Mouse (Mus musculus) liver, embryonic 11.5 days (tissue): ENCODE measurements around the gene Vmp1. TPM values are rescaled to one million over a fixed set of nuclear protein-coding genes. Genes with fewer than 3 reads are reported as not detected.

Experiments used
- ATAC-seq: fragments of 200-750 bp; cut with Nextera tagmentation; replicated peaks from 2 replicates; pipeline ENCODE4 v1.8.0; 2017; ENCODE audit warnings: moderate number of reproducible peaks, mild to moderate bottlenecking, moderate TSS enrichment, moderate library complexity; ENCODE audit not compliant: low FRiP score
- DNase-seq: peaks from one replicate; pipeline ENCODE4 v3.0.0-alpha.2; 2017; ENCODE audit warnings: low spot score
- H3K27ac ChIP-seq: fragments of 300-500 bp; sonication (generic); 2 replicates; pipeline ENCODE4 v1.5.1; 2014; ENCODE audit warnings: mild to moderate bottlenecking, low read depth, low read length, control low read depth
- H3K27me3 ChIP-seq: fragments of 300-500 bp; sonication (generic); replicated peaks from 2 replicates; pipeline ENCODE4 v1.6.1; 2014; ENCODE audit warnings: low read length, mixed read lengths; ENCODE audit not compliant: control insufficient read depth, insufficient read depth
- H3K36me3 ChIP-seq: fragments of 300-500 bp; sonication (generic); 2 replicates; pipeline ENCODE4 v1.6.1; 2014; ENCODE audit warnings: mild to moderate bottlenecking, low read length, moderate library complexity, mixed read lengths; ENCODE audit not compliant: control insufficient read depth, insufficient read depth
- H3K4me1 ChIP-seq: fragments of 300-500 bp; sonication (generic); replicated peaks from 2 replicates; pipeline ENCODE4 v1.6.1; 2014; ENCODE audit warnings: low read length, mixed read lengths; ENCODE audit not compliant: control insufficient read depth, insufficient read depth
- H3K4me2 ChIP-seq: fragments of 300-500 bp; sonication (generic); 2 replicates; pipeline ENCODE4 v1.6.1; 2014; ENCODE audit warnings: mild to moderate bottlenecking, control low read depth, moderate library complexity
- H3K4me3 ChIP-seq: fragments of 300-500 bp; sonication (generic); 2 replicates; pipeline ENCODE4 v1.5.1; 2014; ENCODE audit warnings: low read depth, low read length, control low read depth
- H3K9ac ChIP-seq: fragments of 300-500 bp; sonication (generic); 2 replicates; pipeline ENCODE4 v1.6.1; 2014; ENCODE audit warnings: low read depth, low read length, control low read depth
- H3K9me3 ChIP-seq: fragments of 300-500 bp; sonication (generic); 2 replicates; pipeline ENCODE4 v1.6.1; 2016; ENCODE audit warnings: low read length, inconsistent platforms, mixed read lengths; ENCODE audit not compliant: control insufficient read depth
- WGBS: fragments of 180-500 bp; shearing (Covaris S2); extraction: QIAGEN DNeasy Blood & Tissue Kit; methylation state at CpG from one replicate; pipeline ENCODE4 v1.1.7; 2014; 5-methylcytosine and 5-hydroxymethylcytosine counted together
- polyA plus RNA-seq: library from polyadenylated mRNA; unstranded; fragments of >200 nt; fragmentation: Nextera tagmentation; extraction: Ambion mirVana; gene quantifications from 2 replicates; pipeline ENCODE4 v1.2.1, GENCODE M21; 2014

Gene Vmp1
- polyA plus RNA-seq = 112 and 130 TPM in 2 replicates

DNA sequence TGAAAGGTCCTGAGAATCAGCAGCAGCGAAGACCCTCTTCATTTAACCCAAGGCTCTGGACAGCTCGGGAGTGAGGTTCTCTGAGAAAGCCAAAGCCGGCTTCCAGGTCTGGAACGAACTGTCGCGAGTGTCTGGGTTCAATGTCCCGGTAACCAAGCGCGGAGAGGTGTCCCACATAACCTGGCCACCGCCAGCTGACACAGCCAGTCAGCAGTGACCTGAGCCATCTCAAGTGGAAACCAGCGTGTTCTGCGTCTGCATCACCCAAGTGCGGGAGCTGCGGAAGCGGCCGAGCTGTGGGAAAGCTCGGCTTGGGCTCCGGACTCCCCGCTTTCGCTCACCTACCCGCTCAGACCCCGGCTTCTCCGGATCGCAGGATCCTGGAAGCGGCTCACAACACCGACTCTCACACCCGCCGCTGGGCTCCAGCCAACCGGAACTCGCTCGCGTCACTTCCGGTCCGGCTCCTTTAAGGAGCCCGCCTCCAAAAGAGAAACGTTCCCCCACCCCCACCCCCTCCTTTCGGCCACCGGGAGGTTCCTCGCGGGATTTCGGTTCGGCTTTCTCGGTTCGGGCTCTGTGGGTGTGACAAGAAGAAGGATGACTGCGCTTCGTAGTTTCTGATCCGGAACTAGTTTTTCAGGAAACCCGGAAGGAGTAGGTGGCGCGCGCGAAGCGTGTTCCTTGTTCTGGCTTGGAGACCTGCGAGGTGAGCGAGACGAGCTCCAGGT is at the start of gene Vmp1, which contains the start of gene Ptrh2:
Vmp1 (minus strand) TSS at position 442 of the 731 bp plus-strand sequence.
Ptrh2 (plus strand) TSS at position 591 of the 731 bp plus-strand sequence.
- under 1% methylated on average over 56 of the region's 56 CpGs for WGBS

DNA sequence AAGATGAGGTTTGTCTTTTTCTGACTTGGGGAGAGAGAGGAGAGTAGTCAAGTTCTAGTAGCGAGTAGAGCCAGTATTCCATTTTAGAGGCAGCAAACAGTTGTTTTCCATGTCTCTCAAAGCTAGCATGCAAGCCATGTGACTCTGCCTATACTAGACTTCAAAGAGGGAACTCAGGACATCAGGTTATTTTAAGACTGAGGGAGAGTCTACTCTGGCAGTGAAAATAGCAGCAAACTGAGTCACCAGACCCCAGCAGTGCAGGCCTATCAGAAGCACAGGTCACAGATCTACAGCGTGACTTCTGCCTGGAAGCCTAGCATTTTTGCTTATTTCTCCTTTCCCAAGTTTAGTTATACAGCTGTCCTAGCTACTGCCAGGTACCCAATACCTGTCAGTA is 47.8 kb upstream of the Vmp1 start:
- Histone ChIP-seq H3K4me2 (no peak overlapping the region), H3K27me3 (no peaks in the 10 kb centered on the region), H3K4me3 (no peak overlapping the region), H3K36me3 (peaks cover 27% of the 10 kb centered on the region), H3K9ac (no peak overlapping the region), H3K4me1 (no peaks in the 10 kb centered on the region), H3K9me3 (no peaks in the 10 kb centered on the region), H3K27ac (no peak overlapping the region)
- DNase-seq (no peak), ATAC-seq (no peak)
- 91% methylated on average over 2 of the region's 2 CpGs for WGBS

More for the DNA sequence above, at the start of gene Vmp1, which contains the start of gene Ptrh2:
- no peaks in the 10 kb centered on the region for H3K9me3 ChIP-seq
- peaks cover 30% of the 10 kb centered on the region for H3K4me1 ChIP-seq
- H3K36me3 ChIP-seq = peaks cover 4% of the 10 kb centered on the region
- peak within 1 kb of the TSS; percentile 91 for H3K9ac ChIP-seq
- ATAC-seq (peak; percentile 93), DNase-seq (peak; percentile 93)
- peak within 1 kb of the TSS; percentile 84 for H3K4me2 ChIP-seq
- H3K27ac ChIP-seq = peak within 1 kb of the TSS; percentile 87
- H3K4me3 ChIP-seq = peak within 1 kb of the TSS; percentile 91
- no peaks in the 10 kb centered on the region for H3K27me3 ChIP-seq

DNA sequence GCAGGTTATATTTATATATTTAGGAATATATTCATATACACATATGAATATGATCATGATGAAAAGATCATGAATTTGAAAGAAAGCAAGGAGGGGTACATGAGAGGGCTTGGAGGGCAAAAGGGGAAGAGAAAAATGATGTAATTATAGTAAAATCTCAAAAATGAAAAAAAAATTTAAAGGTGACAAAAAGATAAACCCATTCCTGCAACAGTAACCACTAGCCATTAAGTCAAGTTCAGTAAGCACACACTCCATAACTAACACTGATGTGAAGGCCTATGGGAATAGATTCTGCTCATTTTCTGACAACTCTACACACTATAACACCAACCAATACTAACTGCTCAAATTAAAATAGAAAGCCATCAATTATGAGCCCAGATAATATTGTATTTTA is 42.0 kb upstream of the Vmp1 start:
- H3K4me1 ChIP-seq = no peaks in the 10 kb centered on the region
- no peaks in the 10 kb centered on the region for H3K9me3 ChIP-seq
- no peak overlapping the region for H3K4me3 ChIP-seq
- no peak overlapping the region for H3K27ac ChIP-seq
- no peak overlapping the region for H3K9ac ChIP-seq
- H3K36me3 ChIP-seq = peaks cover 36% of the 10 kb centered on the region
- DNase-seq = no peak
- no peak overlapping the region for H3K4me2 ChIP-seq
- no peaks in the 10 kb centered on the region for H3K27me3 ChIP-seq
- no peak for ATAC-seq

DNA sequence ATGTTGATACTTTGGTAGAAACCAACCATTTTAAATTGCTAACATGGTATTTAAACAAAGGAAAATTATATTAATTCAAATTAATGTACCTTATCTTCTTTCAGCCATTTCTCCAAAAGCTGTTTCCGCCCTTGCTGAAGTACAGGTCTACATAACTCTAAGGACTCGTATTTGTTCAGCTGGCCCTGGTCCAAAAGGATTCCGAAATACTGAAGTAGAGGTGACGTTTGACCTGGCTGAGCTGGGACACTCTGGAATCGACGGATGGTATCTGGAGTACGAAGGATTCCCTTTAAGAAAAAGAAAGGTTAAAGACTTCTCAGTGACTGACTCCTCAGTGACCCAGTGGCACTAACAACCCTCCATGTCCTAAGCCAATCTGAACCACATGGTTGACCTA is 41.3 kb upstream of the Vmp1 start:
- DNase-seq (no peak), ATAC-seq (no peak)
- H3K4me3 ChIP-seq = no peak overlapping the region
- WGBS = 93% methylated on average over 7 of the region's 7 CpGs
- H3K9ac ChIP-seq = no peak overlapping the region
- peaks cover 40% of the 10 kb centered on the region for H3K36me3 ChIP-seq
- no peaks in the 10 kb centered on the region for H3K27me3 ChIP-seq
- no peaks in the 10 kb centered on the region for H3K9me3 ChIP-seq
- H3K4me2 ChIP-seq = no peak overlapping the region
- no peaks in the 10 kb centered on the region for H3K4me1 ChIP-seq
- H3K27ac ChIP-seq = no peak overlapping the region

DNA sequence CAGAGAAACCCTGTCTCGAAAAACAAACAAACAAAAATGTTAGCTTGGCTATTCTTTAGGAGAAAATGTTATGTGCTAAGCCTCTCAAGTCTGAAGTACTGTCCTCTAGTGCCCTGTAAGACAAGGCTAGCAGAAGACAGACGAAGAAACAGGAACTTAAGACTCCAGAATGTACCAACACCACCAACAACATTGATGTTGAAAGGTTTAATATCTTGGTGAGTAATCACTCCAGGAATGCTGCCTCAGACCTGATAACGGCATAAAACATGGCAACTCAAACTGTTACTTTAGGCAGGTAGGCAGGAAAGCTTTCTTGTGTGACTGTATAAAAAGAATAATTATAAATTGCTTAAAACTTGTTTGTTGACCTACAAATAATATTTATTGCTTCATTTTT is 40.4 kb upstream of the Vmp1 start:
- H3K9ac ChIP-seq = no peak overlapping the region
- H3K9me3 ChIP-seq = no peaks in the 10 kb centered on the region
- H3K27me3 ChIP-seq = no peaks in the 10 kb centered on the region
- H3K27ac ChIP-seq = no peak overlapping the region
- DNase-seq (no peak), ATAC-seq (no peak)
- no peak overlapping the region for H3K4me2 ChIP-seq
- no peak overlapping the region for H3K4me3 ChIP-seq
- H3K4me1 ChIP-seq = no peaks in the 10 kb centered on the region
- 85% methylated on average over 3 of the region's 3 CpGs for WGBS
- peaks cover 42% of the 10 kb centered on the region for H3K36me3 ChIP-seq

DNA sequence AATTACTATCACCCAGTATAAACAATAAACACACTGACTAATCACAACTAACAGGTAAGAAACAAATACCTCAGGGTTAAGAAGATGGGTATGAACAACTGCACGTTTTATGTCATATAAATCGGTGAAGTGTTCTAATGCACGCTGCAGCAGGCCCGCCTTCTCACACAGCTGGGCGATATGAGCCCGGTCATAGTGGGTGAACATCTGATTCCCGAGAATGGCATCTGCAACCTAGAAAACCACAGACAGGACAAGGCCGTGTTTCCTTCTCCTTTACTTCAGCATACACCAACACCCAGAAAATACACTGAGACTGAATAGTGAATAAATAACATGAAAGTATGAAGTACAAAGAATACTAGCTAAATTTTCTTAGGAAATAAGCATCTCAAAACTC is 35.8 kb upstream of the Vmp1 start:
- Histone ChIP-seq H3K36me3 (peaks cover 46% of the 10 kb centered on the region), H3K4me2 (no peak overlapping the region), H3K4me1 (no peaks in the 10 kb centered on the region), H3K27ac (no peak overlapping the region), H3K9me3 (no peaks in the 10 kb centered on the region), H3K4me3 (no peak overlapping the region), H3K27me3 (no peaks in the 10 kb centered on the region), H3K9ac (no peak overlapping the region)
- DNase-seq = no peak
- 71% methylated on average over 8 of the region's 8 CpGs for WGBS
- no peak for ATAC-seq

DNA sequence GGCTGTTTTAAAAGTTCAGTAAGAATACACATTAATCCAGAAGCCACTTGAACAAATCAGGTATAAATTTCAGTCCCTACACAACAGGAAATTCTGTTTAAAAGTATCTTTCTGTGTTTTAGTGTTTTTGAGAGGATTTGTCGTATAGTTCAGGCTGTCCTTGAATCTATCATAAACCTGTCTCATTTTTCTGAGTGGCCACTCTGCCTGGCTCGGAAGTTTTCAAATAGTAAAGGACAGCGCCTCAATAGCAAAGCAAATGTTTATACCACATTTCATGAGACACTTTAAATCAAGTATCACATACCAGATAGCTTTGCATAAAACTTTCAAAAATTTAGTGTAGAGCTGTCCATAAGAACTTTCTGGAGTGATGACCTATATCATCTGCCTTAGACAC is 34.7 kb upstream of the Vmp1 start:
- ATAC-seq (no peak), DNase-seq (no peak)
- H3K27me3 ChIP-seq = no peaks in the 10 kb centered on the region
- no peak overlapping the region for H3K27ac ChIP-seq
- H3K4me1 ChIP-seq = no peaks in the 10 kb centered on the region
- no peak overlapping the region for H3K4me2 ChIP-seq
- H3K9ac ChIP-seq = no peak overlapping the region
- no peak overlapping the region for H3K4me3 ChIP-seq
- 92% methylated on average over 3 of the region's 3 CpGs for WGBS
- H3K9me3 ChIP-seq = no peaks in the 10 kb centered on the region
- H3K36me3 ChIP-seq = peaks cover 47% of the 10 kb centered on the region

DNA sequence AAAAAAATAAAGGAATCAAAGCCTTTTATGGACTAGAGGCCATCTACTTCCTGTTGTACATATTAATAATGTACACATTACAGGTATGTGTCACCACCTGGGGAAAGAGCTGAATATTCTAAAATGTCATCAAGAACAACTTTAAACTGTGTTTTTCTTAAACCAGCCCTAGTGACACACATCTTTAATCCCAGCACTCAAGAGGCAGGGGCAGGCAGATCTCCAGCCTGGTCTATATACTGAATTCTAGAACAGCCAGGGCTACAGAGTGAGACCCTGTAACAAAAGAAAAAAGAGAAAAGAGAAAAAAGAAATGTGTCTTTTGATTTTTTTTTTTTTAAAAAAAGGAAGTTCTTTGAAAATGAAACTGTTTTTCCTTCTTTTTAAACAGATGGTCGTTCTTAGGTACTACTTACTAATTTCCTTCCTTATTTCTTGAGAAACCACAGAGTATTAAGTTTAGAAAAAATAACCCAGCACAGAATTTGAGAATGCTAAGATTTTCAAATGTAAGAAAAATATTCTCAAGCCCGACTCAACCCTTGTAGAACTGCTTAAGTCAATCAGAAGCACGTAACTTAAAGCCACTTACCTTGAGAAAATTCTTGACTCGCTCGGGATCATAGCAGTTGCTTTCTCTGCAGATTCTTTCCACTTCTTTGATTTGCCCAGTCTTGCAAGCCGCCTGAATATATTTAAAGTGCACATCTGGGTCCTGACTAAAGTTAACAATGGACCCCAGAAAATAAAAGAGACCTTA is 33.9 kb upstream of the Vmp1 start:
- WGBS = 81% methylated on average over 6 of the region's 6 CpGs
- H3K4me3 ChIP-seq = no peak overlapping the region
- H3K9ac ChIP-seq = no peak overlapping the region
- no peak for ATAC-seq
- no peak overlapping the region for H3K27ac ChIP-seq
- H3K9me3 ChIP-seq = no peaks in the 10 kb centered on the region
- H3K4me1 ChIP-seq = no peaks in the 10 kb centered on the region
- DNase-seq = no peak
- H3K4me2 ChIP-seq = no peak overlapping the region
- peaks cover 46% of the 10 kb centered on the region for H3K36me3 ChIP-seq
- no peaks in the 10 kb centered on the region for H3K27me3 ChIP-seq

DNA sequence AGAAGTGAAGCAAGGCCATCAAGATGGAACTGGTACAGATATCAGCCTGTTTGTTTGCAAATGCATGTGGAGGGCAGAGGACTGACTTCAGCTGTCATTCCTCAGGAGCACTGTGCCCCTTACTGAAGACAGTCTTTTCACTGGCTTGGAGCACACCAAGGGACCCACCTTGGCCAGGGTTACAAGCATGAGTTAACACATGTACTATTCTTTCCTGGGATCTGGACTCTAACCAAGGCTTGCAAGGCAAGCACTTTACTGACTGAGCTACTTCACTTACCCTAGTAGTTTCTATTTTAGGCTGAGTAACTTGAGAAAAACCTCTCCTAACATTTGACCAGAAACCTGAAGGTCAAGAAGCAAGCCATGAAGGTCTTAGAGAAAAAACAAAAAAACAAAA is 31.0 kb upstream of the Vmp1 start:
- Histone ChIP-seq H3K27ac (no peak overlapping the region), H3K4me3 (no peak overlapping the region), H3K36me3 (peaks cover 41% of the 10 kb centered on the region), H3K9me3 (no peaks in the 10 kb centered on the region), H3K27me3 (no peaks in the 10 kb centered on the region), H3K9ac (no peak overlapping the region), H3K4me1 (no peaks in the 10 kb centered on the region), H3K4me2 (no peak overlapping the region)
- DNase-seq (no peak), ATAC-seq (no peak)
